Mouse (Mus musculus): Measurements from ENCODE around the gene Lekr1.

DNA sequence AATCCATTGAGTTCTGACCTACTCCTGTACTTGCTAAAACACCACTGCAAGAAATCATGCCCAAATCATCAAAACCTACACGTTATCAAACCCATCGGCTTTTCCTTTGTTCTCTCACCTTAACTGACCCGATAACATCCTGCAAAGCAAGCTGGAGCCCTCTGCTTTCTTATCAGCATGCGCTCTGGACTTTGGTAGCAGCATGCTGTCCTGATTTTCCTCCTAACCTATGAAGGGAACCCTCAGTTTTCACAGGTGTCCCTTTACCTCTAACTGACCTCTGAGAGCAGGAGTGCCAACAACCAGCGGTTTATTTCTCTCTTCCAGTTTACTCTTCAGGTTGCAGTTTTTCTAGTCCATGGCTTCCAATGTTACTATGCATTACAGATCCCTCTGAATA lies 48.5 kb upstream of the Lekr1 start:
- TF ChIP-seq HCFC1 (IDR thresholded peaks at IDR 0.05; ENCODE audit: borderline replicate concordance, insufficient read depth, low read length) = no peak
- TF ChIP-seq MAFK (IDR thresholded peaks at IDR 0.05; ENCODE audit: insufficient read depth, low read depth, low read length) = no peak
- TF ChIP-seq CHD2 (IDR thresholded peaks at IDR 0.05; ENCODE audit: low read depth, low read length) = no peak
